Mouse (Mus musculus) liver, adult 2 months (tissue): ENCODE results near the gene Ints1. TPM values are rescaled to one million over a fixed set of nuclear protein-coding genes. Genes with fewer than 3 reads are reported as not detected.

Experiments
- DNase-seq: peaks from one replicate; pipeline ENCODE4 v3.0.0-alpha.2; 2011; ENCODE audit warnings: low read depth, low spot score; ENCODE audit errors: extremely low read depth
- H3K27ac ChIP-seq: fragments of 200-500 bp; replicated peaks from 2 replicates; pipeline ENCODE4 v1.5.1; 2012; ENCODE audit warnings: low read depth, mild to moderate bottlenecking, control low read depth, inconsistent platforms, low read length; ENCODE audit not compliant: insufficient read depth
- H3K27me3 ChIP-seq: fragments of 200-500 bp; 2 replicates; pipeline ENCODE4 v1.6.1; 2012; ENCODE audit warnings: mild to moderate bottlenecking, moderate library complexity, low read length, inconsistent platforms; ENCODE audit not compliant: control insufficient read depth, insufficient read depth
- H3K36me3 ChIP-seq: fragments of 200-500 bp; 2 replicates; pipeline ENCODE4 v1.6.1; 2012; ENCODE audit warnings: low read length, inconsistent platforms; ENCODE audit not compliant: control insufficient read depth, insufficient read depth
- H3K4me1 ChIP-seq: fragments of 200-500 bp; 2 replicates; pipeline ENCODE4 v1.6.1; 2011; ENCODE audit warnings: low read length; ENCODE audit not compliant: control insufficient read depth, insufficient read depth
- H3K4me3 ChIP-seq: fragments of 200-500 bp; 2 replicates; pipeline ENCODE4 v1.5.1; 2011; ENCODE audit warnings: low read depth, mild to moderate bottlenecking, control low read depth, low read length, moderate library complexity; ENCODE audit not compliant: insufficient read depth
- H3K79me2 ChIP-seq: fragments of 200-500 bp; 2 replicates; pipeline ENCODE4 v1.6.1; 2012; ENCODE audit warnings: inconsistent platforms, mild to moderate bottlenecking, low read length, moderate library complexity; ENCODE audit not compliant: control insufficient read depth, insufficient read depth
- H3K9ac ChIP-seq: fragments of 200-500 bp; 2 replicates; pipeline ENCODE4 v1.6.1; 2012; ENCODE audit warnings: low read depth, mild to moderate bottlenecking, control low read depth, inconsistent platforms, low read length
- CTCF ChIP-seq: fragments of 200-500 bp; IDR thresholded peaks from 2 replicates; pipeline ENCODE4 v1.5.1; 2011; ENCODE audit warnings: low read depth, low read length, control low read depth
- POLR2A ChIP-seq: fragments of 200-500 bp; IDR thresholded peaks from 2 replicates; pipeline ENCODE4 v1.6.1; 2011; ENCODE audit warnings: low read length, control low read depth; ENCODE audit not compliant: insufficient read depth; ENCODE audit errors: extremely low read depth
- WGBS: fragments of 180-500 bp; shearing (Covaris S2); methylation state at CpG from one replicate; pipeline ENCODE4 v1.1.7; 2018; 5-methylcytosine and 5-hydroxymethylcytosine counted together
- polyA plus RNA-seq: library from polyadenylated mRNA; depleted of rRNA; stranded (reverse); fragments of >200 nt; gene quantifications from 2 replicates; pipeline ENCODE4 v1.2.3, GENCODE M21; 2012
- total RNA-seq: library from RNA; depleted of rRNA; stranded (reverse); fragments of >200 nt; gene quantifications from 2 replicates; pipeline ENCODE4 v1.2.3, GENCODE M21; 2014

The Ints1 gene
- total and polyA plus RNA-seq, 2 experiments, result 10.0 to 25.2 TPM

DNA sequence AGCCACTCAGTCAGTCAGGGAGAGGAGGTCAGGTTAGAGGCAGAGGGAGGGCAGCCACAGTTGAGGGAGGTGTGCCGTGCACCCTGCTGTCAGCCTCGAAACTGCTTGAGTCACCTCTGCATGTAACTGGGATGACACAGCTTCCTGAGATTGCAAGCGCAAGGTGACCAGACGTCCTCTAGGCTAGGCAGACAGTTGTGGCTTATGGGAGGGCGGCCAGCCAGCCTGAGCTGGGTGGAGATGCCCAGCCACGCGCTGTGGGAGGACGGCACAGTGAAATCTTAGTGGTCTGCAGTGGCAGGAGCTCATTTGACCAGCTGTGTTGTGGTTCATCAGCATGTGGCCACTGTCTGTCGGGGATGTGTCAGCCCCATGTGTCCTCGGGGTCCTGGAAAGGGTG is 19.5 kb upstream of the Ints1 start:
- H3K4me3 ChIP-seq, result no peak overlapping the region
- no peak overlapping the region for H3K27ac ChIP-seq
- no peak for TF ChIP-seq POLR2A
- TF ChIP-seq CTCF, result no peak
- peaks cover 30% of the 10 kb centered on the region for H3K4me1 ChIP-seq
- no peak for DNase-seq
- H3K36me3 ChIP-seq, result no peaks in the 10 kb centered on the region
- H3K9ac ChIP-seq, result no peak overlapping the region
- peaks cover 46% of the 10 kb centered on the region for H3K79me2 ChIP-seq
- no peaks in the 10 kb centered on the region for H3K27me3 ChIP-seq
- 60% methylated on average over 10 of the region's 10 CpGs for WGBS

DNA sequence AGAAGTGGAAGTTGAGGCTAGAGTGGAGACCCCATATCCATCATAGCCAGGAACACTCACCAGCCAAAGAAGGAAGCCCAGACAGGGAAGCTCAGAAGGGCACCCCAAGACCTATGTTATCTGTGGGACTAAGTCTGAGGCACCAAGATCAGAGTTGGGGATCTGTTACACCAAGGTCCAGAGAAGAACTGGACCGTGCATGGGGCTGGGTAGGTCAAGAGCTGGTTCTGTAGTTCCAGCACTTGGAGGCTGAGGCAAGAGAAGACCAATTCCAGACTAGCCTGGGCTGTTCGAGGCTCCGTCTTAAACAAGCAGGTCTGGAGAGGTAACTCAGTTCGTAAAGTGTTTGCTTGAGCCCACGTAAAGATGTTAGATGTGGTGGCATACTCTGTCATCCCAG is 18.7 kb upstream of the Ints1 start:
- Histone ChIP-seq H3K9ac (no peak overlapping the region), H3K27me3 (no peaks in the 10 kb centered on the region), H3K4me1 (peaks cover 30% of the 10 kb centered on the region), H3K27ac (peak overlapping the region; percentile 79), H3K79me2 (peaks cover 46% of the 10 kb centered on the region), H3K4me3 (no peak overlapping the region), H3K36me3 (no peaks in the 10 kb centered on the region)
- TF ChIP-seq CTCF (no peak), POLR2A (no peak)
- no peak for DNase-seq
- WGBS, result 84% methylated on average over 5 of the region's 5 CpGs

DNA sequence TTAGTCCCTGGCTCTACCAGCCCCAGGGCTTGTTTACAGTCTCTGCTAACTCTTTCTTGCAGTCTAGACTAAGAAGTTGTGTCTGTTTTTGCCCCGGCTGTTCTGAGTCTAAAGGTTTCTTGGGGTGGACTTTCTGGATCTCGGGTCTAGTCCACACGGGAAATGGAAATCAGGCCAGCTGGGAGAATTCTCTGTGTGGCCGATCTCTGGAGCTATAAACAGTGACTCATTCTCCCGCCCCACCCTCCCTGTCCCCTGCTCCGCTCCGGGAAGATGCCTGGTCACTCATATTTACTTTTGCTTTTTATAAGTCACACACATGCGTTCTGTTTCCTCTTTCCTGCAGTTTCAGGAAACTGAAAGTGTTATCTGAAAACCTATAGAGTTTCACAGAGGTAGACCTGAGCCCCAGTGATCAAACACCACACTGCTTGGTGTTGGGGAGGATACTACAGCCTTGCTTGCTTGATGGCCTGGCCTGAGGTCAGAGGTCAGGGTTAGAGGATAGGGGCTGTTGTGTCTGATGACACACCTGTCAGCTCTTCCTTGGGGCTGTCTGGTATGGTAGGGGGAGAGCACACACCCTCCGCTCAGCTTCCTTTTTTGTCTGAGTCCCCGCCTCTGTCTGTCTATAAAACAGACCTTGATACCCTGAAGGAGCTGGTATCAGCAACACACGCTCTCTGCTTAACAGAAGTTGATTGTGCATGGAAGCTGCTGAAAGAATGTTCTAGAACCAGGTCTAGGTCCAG is 18.0 kb upstream of the Ints1 start:
- Histone ChIP-seq H3K36me3 (no peaks in the 10 kb centered on the region), H3K27me3 (no peaks in the 10 kb centered on the region), H3K4me1 (peaks cover 30% of the 10 kb centered on the region), H3K27ac (peak overlapping the region; percentile 79), H3K4me3 (no peak overlapping the region; the same call in 1 of the 2 replicates), H3K9ac (peak overlapping the region; percentile 57), H3K79me2 (peaks cover 46% of the 10 kb centered on the region)
- WGBS, result 16% methylated on average over 11 of the region's 11 CpGs
- TF ChIP-seq POLR2A (no peak), CTCF (no peak)
- peak; percentile 74 for DNase-seq

- H3K79me2 ChIP-seq, result peaks cover 41% of the 10 kb centered on the region
- peaks cover 30% of the 10 kb centered on the region for H3K4me1 ChIP-seq
- peak overlapping the region; percentile 77; the same call in 1 of the 2 replicates for H3K4me3 ChIP-seq
- peak overlapping the region; percentile 88 for H3K9ac ChIP-seq
- TF ChIP-seq CTCF, result no peak
- TF ChIP-seq POLR2A, result no peak
- no peaks in the 10 kb centered on the region for H3K36me3 ChIP-seq
- 6% methylated on average over 3 of the region's 3 CpGs for WGBS
- no peaks in the 10 kb centered on the region for H3K27me3 ChIP-seq
- peak overlapping the region; percentile 79 for H3K27ac ChIP-seq
- DNase-seq, result peak; percentile 39
Observed at GRCm38 (mm10) chr5:139792966-139793337, 17.5 kb upstream of the Ints1 start.

DNA sequence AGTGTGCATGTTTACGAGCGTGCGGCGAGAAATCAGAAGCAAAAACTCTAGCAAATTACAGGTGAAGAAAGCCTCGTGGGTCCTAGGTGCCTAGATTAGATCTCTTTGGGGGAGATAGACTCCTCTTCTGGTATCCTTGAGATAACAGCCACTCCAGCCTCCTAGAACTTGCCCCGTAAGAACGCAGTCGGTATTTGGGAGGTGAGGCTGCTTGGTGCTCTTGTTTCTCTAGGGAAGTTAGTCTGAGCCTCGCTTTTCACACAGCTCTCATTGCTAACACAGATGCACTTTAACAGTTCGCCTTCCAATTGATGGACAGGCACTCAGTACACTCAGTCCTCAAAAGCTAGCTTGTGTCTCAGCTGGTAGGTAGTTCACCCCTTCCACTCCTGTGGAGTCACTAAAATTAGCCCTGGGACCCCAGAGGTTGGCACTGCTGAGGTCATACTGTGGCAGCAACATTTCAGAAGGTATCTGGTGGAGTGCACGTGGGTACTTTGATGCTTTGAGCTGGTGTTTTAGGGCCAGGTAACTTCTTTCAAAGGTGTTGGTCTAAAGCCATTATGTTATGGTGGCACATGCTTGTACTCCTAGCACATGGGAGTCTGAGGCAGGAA is 16.8 kb upstream of the Ints1 start:
- H3K27me3 ChIP-seq, result no peaks in the 10 kb centered on the region
- WGBS, result 8% methylated on average over 11 of the region's 11 CpGs
- H3K9ac ChIP-seq, result peak overlapping the region; percentile 88
- H3K79me2 ChIP-seq, result peaks cover 35% of the 10 kb centered on the region
- H3K4me3 ChIP-seq, result peak overlapping the region; percentile 77
- peaks cover 30% of the 10 kb centered on the region for H3K4me1 ChIP-seq
- H3K27ac ChIP-seq, result peak overlapping the region; percentile 79
- H3K36me3 ChIP-seq, result no peaks in the 10 kb centered on the region
- DNase-seq, result no peak
- TF ChIP-seq POLR2A, result no peak
- TF ChIP-seq CTCF, result no peak
